Mouse (Mus musculus): ENCODE measurements around the gene Chchd2. TPM values are rescaled to one million over a fixed set of nuclear protein-coding genes. Genes with fewer than 3 reads are reported as not detected.

The Chchd2 gene
- polyA plus RNA-seq (2012; rRNA removed), result 731 and 832 TPM in 2 replicates

DNA sequence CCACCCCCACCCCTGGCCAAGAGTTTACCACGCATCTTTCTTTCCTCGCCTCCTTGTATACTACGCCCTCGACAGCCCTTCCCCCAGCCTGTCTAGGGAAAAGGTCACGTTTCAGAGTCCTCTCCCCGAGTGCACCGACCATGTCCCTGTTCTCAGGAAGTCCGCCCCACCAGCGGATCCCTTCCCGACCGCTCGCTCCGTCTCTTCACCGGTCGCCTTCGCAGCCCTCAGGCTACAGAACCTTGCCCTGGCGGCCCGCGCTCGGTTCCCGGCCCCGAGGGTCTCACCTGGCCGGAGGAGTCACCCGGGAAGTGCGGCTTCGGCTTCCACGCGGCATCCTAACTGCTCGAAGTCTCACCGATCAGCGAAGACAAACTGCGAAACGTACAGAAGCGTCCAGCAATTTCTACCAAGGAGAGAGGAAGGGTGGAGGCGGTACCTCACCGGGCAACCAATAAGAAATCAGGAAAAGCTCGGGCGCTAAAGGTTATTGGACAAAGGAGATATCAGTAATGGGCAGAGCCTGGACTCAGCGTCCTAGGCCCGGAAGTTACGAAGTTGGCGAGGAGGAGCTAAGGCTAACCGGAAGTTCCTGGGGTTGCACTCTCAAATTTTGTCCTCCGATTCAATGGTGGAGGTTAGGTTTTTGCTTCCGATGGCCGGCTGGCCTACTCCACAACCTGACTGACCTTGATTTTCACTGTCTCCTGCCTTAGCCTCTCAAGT is at the start of gene Chchd2:
Gene Chchd2, minus strand, starts transcription at position 560 of the 726 bp plus-strand sequence.

DNA sequence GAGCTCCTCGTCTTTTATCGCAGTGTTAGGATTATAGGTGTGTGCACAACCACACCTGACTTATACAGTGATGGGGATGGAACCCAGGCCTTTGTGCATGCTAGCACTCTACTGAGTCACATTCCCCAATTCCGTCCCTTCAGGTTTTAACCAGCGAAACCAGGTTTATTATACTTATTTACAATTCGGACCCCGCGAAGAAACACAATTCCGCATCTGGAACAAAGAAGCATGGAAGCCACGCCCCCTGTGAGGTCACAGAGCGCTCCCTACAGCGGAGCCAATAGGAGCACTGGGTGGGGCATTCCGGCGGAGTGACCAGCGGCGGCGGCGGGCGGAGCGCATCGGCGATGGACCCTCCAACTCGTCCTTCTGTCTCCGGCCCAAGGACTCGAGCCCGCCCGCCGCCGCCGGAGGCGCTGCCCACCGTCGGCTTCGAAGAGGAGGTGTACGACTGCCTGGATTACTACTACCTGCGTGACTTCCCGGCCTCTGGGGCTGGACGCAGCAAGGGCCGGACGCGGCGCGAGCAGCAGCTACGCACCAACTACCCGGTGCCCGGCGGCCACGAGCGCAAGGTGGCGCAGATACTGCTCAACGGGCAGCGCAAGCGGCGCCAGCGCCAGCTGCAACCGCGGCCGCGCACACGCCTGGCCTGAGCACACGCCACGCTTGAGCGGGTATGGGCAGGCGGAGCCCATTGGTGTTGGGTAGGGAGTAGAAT is 21.1 kb upstream of the Chchd2 start, which contains the start of gene Nupr1l:
Gene Nupr1l, plus strand, starts transcription at position 299 of the 724 bp plus-strand sequence.

DNA sequence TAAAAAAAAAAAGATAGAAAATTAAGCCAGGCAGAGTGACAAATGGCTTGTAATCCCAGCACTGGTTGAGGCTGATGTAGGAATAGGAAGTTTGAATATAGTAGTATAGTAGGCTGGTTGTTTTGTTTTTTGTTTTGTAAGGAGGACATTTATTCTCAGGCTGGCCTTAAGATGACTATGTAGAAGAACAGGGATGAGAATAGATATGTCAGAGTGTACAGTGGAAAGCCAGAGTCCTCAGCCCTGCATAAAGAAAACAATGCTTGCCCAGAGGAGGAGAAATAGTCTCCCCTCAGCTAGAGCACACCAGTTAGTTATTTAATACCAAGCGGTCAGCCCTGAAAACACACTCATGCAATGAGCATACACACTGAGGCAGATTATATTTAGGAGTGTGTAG is 11.2 kb upstream of the Chchd2 start, which contains the start of gene Phkg1:
Gene Phkg1, minus strand, starts transcription at position 101 of the 400 bp plus-strand sequence.

DNA sequence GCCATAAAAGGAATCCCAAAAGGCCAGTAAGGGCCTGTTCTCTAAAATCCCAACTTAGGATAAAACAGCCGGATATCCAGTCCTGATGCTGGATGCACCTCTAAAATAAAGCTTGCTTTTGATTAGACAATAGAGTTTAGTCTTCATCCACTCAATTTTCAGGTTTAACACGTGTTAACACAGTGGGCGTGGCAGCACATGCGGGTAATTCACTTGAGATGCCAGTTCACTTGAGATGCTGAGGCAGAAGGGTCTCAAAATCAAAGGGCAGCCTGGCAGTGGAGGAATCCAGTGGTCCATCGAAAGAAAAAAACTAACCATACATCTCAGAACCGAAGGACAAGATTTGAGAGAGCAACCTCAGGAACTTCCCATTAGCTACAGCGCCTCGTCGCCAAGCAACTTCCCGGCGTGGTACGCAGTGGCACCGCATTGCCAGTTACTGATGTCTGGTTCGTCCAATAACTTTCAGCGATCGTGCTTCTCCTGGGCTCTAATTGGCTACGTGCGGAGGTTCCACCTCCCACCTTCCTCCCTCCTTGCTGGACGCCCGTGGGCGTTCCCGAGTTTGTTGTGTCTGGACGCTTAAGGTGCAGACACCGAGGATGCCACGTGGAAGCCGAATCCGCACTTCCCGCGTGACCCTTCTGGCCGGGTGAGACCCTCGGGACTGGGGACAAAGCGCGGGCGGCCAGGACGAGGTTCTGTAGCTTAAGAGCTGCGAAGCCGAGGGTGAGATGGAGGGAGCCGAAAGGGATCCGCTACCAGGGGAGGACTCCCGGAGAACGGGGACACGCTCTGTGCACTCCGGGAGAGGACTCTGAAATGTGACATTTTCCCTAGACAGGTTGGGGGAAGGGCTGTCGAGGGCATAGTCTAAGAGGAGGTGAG is 8.2 kb upstream of the Chchd2 start, which contains the start of gene Zbed5:
Gene Zbed5, plus strand, starts transcription at position 526 of the 891 bp plus-strand sequence.

DNA sequence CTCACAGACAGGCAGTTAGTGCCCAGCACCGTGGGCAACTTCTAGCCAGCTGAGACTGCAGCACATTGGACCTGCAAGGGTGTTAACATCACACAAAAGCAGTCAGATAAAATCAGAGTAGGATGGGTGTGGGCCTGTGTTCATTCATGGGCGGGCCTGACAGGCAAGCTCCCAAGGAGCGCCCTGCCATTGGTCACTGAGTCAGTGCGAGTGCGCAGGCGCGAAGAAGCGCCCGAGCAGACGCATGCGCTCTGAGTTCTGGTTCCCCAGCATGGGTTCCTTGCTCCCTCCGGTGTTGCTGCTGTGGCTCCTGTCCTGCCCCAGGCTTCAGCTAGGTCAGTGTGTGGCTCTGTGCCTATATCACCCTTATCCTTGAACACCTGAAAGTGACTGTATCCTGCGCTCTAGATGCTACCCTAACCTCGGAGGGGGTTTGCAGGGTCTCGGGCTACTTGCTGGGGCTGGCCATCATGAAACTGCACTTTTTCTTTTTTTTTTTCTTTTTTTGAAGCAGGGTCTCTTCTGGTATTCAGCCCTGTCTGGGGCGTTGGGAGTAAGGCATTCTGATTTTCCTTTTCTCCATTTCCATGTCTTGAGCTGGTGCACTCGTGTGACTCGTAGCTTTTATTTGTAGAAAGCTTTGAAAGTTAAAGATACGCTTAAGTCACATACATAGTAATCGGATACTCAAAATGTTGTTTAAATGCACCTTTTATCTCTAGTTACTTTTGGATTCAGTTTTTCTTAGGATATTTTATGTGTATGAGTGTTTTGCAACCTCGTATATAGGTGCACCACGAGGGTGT is 40.3 kb downstream of the Chchd2 start, which contains the start of gene Sumf2:
Gene Sumf2, plus strand, starts transcription at position 235 of the 806 bp plus-strand sequence.

Other genes starting within 250 kb of the Chchd2 start
- gene Zfp11, start 217.4 kb downstream of the Chchd2 start, polyA plus RNA-seq (2012; rRNA removed), result 6.6 and 6.9 TPM in 2 replicates
- not detected in 2 replicates for gene Sept14, start 179.0 kb downstream of the Chchd2 start, polyA plus RNA-seq (2012; rRNA removed)
- gene Mrps17, start 172.0 kb downstream of the Chchd2 start, polyA plus RNA-seq (2012; rRNA removed), result 129 and 133 TPM in 2 replicates
- gene Nipsnap2, start 162.4 kb downstream of the Chchd2 start, polyA plus RNA-seq (2012; rRNA removed), result 75.2 and 76.2 TPM in 2 replicates
- gene Psph, start 100.0 kb downstream of the Chchd2 start, polyA plus RNA-seq (2012; rRNA removed), result 17.1 and 21.9 TPM in 2 replicates
- gene Sumf2, start 40.5 kb downstream of the Chchd2 start, polyA plus RNA-seq (2012; rRNA removed), result 19.7 and 24.7 TPM in 2 replicates
- 14.1 and 14.9 TPM in 2 replicates for gene Zbed5, start 8.3 kb upstream of the Chchd2 start, polyA plus RNA-seq (2012; rRNA removed)
- gene Phkg1, start 11.1 kb upstream of the Chchd2 start, polyA plus RNA-seq (2012; rRNA removed), result 0.84 and 1.8 TPM in 2 replicates
- gene Nupr1l, start 21.1 kb upstream of the Chchd2 start, polyA plus RNA-seq (2012; rRNA removed), result 4.0 and 4.9 TPM in 2 replicates
- gene Vkorc1l1, start 54.5 kb upstream of the Chchd2 start, polyA plus RNA-seq (2012; rRNA removed), result 39.5 and 39.9 TPM in 2 replicates
- gene Gusb, start 115.6 kb upstream of the Chchd2 start, polyA plus RNA-seq (2012; rRNA removed), result 18.6 and 21.4 TPM in 2 replicates
- 36.9 and 39.2 TPM in 2 replicates for gene Asl, start 141.8 kb upstream of the Chchd2 start, polyA plus RNA-seq (2012; rRNA removed)
- 58.2 and 58.4 TPM in 2 replicates for gene Crcp, start 141.8 kb upstream of the Chchd2 start, polyA plus RNA-seq (2012; rRNA removed)
- gene Tpst1, start 185.9 kb upstream of the Chchd2 start, polyA plus RNA-seq (2012; rRNA removed), result 33.3 and 35.0 TPM in 2 replicates